Mouse (Mus musculus): ENCODE data around the gene Psmd1.
A peak's percentile ranks its signal among the peaks of the same experiment; 100 is the strongest.

Gene Psmd1

GRCm38 (mm10) chr1:86062523-86062922 is 1.7 kb upstream of the Psmd1 start:
- no peak for DNase-seq (ENCODE audit: low spot score)

GRCm38 (mm10) chr1:86076565-86076964 is 12.4 kb downstream of the Psmd1 start:
- no peak for DNase-seq (ENCODE audit: low spot score)

DNA sequence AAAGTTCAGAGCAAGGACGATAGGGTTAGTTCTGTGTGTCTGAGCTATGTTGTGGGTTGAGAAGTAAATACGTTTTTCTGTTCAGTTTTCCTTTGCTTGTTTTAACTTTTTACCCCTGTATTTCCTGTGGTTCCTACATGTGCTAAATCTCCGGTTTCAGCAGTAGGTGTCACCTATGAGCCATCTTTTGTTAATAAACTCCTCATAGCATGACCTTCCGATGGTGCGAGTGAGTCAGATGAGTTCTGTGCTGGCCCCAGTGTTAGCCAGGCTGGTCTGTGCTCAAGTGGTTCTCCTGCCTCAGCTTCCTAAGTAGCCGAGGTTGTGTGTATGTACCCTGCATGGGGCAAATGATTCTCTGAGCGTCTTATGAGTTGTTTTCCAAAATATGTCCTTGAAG is 30.2 kb downstream of the Psmd1 start:
- no peak for DNase-seq (ENCODE audit: low spot score)

- DNase-seq (ENCODE audit: low spot score): no peak
Measured at GRCm38 (mm10) chr1:86105054-86105453, 40.9 kb downstream of the Psmd1 start.

DNA sequence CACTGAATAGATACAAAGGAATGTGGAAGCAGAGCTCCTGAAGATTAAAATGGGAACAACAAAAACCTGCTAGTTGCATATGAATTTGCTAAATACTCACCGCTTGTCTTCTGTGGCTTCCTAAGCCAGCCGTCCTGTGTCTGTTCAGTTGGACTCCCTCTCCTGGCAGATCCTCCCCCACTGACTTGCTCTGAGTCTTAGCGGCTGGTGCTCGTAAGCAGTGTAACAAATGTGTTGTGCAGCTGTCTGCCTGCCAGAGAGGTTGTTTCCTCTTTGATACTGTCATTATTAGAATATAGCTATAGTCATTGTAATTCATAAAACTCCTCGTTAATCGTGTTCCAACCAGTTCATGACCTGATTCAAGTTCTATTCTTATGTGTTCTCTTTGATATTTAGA is 47.6 kb downstream of the Psmd1 start, which contains the start of gene Htr2b:
Gene Htr2b (minus strand): TSS at position 192 of the 400 bp plus-strand sequence.
- DNase-seq (ENCODE audit: low spot score): peak; percentile 30

DNA sequence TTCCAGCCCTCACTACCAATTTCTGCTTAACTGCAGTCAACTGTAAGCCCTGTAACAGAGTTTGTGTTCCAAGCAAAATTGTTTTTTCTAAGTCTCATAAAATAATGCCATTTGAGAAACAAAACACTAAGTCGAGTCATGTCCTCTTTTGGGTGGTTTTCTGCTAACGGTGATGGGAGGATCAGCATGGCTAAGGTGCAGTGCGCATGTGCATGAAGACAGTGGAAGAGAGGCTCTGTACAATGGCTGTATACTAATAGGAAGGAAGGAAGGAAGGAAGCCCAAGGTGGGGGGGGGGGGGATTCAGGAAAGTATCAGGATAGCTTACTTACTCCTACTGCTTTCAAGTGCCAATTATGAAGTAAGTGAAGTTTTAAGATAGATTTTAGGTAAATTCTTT is 50.0 kb downstream of the Psmd1 start:
- DNase-seq (ENCODE audit: low spot score): no peak

- DNase-seq (ENCODE audit: low spot score): no peak
Measured at GRCm38 (mm10) chr1:86119549-86119948, 55.4 kb downstream of the Psmd1 start.

DNA sequence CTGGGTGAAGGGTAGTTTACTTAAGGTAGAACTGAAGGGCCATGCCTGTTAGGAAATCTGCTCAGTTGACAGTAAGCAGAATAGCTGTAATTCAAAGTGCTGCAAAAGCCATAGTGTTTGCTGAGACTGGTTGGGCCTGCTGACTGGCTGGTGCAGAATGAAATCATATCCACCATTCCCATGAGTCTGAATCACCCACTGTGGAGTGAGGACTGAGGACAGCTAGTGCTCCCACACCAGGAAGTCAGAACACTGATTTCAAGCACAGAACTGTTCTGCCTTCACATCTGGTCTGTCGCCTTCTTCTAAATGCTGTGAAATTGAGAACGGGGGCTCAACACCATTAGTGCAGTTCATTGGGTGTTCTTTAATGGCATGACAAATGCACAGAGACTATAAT is 61.8 kb downstream of the Psmd1 start:
- DNase-seq (ENCODE audit: low spot score): no peak

GRCm38 (mm10) chr1:86133337-86133736 is 69.2 kb downstream of the Psmd1 start, which contains the start of gene Gm21972:
Gene Gm21972 (plus strand): TSS chr1:86133637.
- no peak for DNase-seq (ENCODE audit: low spot score)

GRCm38 (mm10) chr1:86135315-86135714 is 71.1 kb downstream of the Psmd1 start:
- no peak for DNase-seq (ENCODE audit: low spot score)

DNA sequence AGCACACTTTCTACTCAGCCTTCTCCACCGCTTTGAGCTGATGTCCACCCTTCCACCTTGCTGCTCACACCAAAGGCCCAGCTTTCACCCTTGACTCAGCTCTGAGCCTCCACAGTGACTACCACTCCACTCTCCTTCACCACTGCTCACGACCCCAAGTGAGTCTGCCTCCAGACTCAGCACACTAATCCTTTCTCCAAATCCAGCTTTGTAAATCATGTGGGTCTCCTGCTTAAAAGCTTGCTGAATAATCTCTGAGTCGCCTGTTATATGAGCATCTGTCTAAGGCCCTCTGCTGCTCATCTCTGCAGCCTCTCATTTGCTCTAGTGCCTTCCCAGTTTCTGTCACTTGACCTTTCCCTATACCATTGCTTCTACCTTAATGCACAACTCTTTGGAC is 76.9 kb downstream of the Psmd1 start:
- no peak for DNase-seq (ENCODE audit: low spot score)

GRCm38 (mm10) chr1:86143165-86143564 is 79.0 kb downstream of the Psmd1 start:
- DNase-seq (ENCODE audit: low spot score): no peak

GRCm38 (mm10) chr1:86144001-86144944 is 80.1 kb downstream of the Psmd1 start:
- no peak for DNase-seq (ENCODE audit: low spot score)

DNA sequence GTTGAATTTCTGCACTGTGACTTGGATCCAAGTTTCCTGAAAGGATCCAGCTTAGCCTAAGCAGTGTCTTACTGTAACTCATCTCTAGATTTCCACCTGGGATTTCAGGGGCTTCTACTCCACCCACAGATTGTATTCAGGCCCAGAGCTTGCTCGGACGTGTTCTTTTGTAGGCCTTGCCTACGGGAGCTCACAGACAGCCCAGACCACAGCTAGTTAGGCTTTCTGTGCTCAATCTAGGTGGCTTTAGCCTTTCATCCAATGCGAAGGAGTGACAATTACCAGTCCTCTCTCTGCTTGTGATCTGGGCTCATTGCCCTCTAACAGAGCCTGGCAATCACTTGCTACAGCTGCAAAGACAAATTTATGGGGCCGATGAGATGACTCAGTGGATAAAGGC is 82.1 kb downstream of the Psmd1 start:
- DNase-seq (ENCODE audit: low spot score): no peak

- DNase-seq (ENCODE audit: low spot score): no peak
Measured at GRCm38 (mm10) chr1:86147557-86147956, 83.4 kb downstream of the Psmd1 start.

- DNase-seq (ENCODE audit: low spot score): no peak
Measured at GRCm38 (mm10) chr1:86148161-86148560, 84.0 kb downstream of the Psmd1 start.

DNA sequence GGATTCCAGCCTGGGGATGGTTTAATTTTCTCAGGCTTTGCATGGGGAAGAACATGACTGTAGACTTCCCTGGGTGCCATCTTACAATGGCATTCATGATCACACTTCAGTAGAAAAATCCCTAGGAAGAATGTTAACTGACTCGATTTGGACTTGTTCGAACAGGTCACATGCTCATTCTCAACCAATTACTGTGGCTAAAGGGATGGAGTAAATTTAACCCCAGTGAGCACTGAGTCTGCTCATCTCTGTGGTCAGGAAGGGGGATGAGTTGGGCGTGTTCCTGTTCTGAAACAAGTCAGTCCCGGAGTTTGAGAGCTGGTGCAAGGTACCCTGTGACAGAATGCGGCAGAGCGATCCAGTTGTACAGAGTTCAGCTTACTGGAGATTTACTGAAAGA is 86.7 kb downstream of the Psmd1 start:
- no peak for DNase-seq (ENCODE audit: low spot score)

GRCm38 (mm10) chr1:86151376-86151775 is 87.2 kb downstream of the Psmd1 start:
- DNase-seq (ENCODE audit: low spot score): no peak

GRCm38 (mm10) chr1:86152618-86153017 is 88.4 kb downstream of the Psmd1 start:
- DNase-seq (ENCODE audit: low spot score): no peak

DNA sequence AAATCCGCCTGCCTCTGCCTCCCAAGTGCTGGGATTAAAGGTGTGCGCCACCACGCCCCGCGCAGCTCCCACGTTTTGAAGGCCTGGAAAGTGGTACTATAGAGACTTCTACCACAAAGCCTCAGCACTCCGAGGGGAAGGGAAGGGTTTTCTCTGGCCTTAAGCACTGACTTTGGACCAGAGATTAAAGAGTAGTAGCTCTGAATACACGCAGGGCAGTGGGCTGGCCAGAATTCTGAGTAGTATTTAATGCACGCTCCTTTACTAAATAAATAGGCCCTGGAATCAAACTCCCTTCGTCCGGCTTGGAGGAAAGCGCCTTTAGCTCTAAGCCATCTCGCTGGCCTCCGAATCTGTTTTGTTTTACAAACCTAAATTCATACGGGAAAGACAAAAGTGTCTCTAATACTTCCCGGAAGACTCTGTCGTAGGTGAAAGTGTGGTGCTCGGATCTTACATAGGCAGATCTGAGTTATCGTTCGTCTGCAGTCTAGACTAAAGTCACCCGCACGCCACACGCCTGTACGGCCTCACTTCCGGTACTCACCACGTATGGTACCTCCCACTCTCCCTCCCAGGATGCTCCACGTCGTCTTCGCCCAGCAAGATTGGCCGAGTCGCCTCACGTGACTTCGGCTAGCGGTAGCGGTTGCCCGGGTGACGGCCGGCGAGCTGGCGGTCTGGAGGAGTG is 90.1 kb downstream of the Psmd1 start, which contains the start of gene Armc9:
Gene Armc9 (plus strand): TSS at position 648 of the 691 bp plus-strand sequence.
- DNase-seq (ENCODE audit: low spot score): peak; percentile 93

DNA sequence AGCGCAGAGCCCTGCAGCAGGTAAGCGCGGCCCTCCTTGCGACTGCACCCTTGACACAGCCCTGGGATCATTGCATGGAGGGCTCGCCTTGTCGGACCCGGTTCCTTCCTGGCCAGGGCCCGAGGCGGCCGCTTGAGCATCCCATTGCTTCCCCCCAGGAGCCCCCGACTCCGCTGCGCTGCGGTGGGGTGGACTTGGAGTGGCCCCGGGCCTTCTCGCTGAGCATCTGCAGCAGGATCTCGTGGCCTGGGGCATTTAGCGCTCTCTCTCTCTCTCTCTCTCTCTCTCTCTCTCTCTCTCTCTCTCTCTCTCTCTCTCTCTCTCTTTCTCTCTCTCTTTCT is 90.6 kb downstream of the Psmd1 start:
- no peak for DNase-seq (ENCODE audit: low spot score)

GRCm38 (mm10) chr1:86156075-86156474 is 91.9 kb downstream of the Psmd1 start:
- DNase-seq (ENCODE audit: low spot score): no peak

- DNase-seq (ENCODE audit: low spot score): no peak
Measured at GRCm38 (mm10) chr1:86156595-86156994, 92.4 kb downstream of the Psmd1 start.
